Mouse (Mus musculus): ENCODE measurements at regions not wholly inside any gene's neighbourhood (a gene's known extent, or its start where the extent isn't known, plus 50 kb on each side); places are given as distances from the start of the nearest gene placed in this dataset.

DNA sequence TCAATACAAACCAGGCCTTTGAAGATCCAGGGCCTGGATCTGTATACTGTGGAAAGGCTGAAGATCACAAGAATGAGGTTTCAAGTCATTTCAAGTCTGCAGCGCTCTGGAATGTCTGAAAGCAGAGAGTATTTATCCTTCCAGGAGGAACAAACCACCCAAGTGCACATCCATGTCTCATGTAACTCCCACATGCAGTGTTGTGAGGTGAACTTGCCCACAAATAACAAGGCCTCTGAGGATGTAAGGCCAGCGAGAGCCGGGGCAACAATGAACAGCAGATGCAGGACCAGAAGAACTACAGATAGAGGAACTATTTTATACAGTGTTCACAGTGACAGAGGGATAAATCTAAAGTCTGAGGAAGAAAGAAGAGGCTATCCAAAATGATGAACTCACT is 442.4 kb downstream of the Slc4a3 start:
- no peak for DNase-seq (ENCODE audit: low read depth, low spot score)

DNA sequence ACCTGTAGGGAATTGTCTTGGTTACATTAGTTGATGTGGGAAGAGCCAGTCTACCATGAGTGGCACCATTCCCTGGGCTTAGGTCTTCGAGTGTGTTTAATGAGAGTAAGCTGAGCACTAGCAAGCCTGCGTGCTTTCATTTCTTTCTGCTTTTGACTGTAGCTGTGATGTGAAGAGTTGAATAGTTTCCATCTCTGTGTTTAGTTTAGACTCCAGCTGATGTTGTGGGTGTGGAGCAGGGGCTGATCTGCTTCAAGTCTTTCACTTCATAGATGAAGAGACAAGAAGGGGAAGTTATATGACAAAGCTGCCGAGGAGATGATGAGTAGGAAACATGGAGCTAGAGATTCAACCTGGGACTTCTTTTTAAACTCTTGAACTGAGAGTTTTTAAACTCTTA is 446.0 kb downstream of the Slc4a3 start:
- DNase-seq (ENCODE audit: low read depth, low spot score): no peak

DNA sequence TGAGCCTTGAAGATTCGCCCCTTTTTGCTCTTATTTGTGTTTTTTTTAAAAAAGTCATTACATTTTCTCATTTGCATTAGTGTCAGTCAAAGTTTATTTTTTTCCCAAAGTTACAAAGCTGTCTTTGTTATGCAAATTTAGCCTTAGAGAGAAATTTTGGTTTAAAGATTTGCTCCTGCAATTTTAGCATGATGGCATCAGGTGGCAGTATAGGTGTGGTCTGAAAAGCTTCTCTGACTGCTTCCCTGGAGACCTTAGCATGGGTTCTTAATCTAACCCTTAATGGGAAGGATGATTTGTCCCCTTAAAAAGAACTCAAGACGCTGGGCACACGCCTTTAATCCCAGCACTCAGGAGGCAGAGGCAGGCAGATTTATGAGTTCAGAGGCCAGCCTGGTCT is 451.2 kb downstream of the Slc4a3 start:
- no peak for DNase-seq (ENCODE audit: low read depth, low spot score)

DNA sequence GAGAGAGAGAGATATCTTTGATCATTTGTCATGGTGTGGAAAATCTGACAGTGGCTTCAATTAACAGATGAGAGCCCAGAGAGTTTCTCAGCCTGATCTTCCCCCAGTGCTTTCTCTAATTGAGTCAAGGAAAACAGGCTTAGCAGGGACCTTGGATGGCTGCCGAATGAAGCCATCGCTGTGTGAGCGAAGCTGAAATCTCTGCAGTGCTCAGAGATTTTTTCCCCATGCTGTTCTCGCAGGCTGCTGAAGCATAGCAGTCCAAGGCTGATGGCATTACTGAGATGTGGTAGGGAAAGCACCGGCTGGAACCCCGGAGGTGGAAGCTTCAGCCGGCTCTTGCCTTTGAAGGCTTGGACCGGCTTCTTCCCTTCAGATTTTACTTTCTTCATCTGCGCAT is 455.1 kb downstream of the Slc4a3 start:
- DNase-seq (ENCODE audit: low read depth, low spot score): no peak

DNA sequence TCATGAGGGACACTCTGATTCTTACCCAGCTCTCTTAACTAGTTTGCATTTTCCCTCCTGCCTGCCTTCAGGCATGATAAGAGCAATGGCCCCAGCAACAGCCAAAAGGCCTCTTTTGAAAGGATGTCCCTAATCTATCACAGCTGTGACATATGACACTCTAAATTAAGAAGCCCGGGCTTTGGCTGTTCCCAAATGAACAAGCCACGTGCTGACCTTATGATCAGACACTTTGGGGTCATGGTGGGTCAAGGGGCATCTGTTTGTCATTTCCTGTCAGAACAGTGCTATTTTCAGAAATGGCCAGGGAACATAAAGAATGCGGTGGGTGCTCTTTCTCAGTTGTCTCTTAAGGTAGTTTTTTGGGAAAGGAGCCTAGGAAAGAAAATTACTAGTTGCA is 463.5 kb downstream of the Slc4a3 start:
- no peak for DNase-seq (ENCODE audit: low read depth, low spot score)

DNA sequence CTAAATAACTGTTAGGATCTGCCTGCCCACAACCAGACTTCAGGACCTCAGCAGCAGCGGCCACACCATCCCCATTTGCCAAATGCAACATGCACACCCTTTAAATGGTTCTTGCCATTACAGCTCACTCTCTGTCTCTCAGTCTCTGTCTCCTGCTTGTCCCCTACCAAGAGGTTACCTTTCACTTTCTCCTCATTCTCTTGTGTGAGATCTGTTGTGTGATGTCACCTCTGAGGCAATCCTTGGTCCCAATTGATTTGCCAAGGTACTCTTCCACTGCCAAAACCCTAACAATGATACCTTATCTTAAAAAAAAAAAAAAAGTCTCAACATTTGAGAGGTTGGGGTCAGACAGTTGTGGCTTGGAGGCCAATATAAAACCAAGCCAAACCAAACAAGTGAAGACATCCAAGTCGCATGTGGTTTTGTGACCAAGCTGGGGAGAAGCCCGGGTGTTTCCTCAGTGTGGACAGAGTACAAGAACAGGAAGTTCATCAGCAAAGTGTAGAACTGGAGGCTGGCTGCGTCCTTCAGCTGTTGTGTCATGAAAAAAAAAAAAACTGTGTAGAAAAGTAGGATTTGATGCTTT is 464.2 kb downstream of the Slc4a3 start:
- peak; percentile 16 for DNase-seq (ENCODE audit: low read depth, low spot score)

- no peak for DNase-seq (ENCODE audit: low read depth, low spot score)
These were observed 472.5 kb downstream of the Slc4a3 start for GRCm38 (mm10) chr1:76018588-76018987.

DNA sequence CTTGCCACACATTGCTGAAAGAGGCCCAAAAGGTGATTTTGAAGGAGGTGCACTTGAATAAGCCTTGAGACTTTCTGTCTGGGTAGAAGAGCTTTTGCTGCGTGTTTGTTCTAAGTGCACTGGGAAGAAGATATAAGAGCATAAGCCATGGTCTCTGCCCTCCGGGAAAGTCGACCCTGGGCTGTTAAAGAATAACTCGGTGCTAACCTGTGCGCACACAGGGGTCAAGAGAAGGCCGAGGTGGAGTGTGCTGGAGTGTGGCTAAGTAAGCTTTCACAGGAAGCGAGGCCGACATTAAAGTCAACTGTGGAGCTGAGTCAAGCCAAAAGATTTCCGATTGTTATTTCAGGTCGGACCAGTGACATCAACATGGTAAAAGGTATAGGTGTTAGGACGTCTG is 473.0 kb downstream of the Slc4a3 start:
- DNase-seq (ENCODE audit: low read depth, low spot score): no peak

DNA sequence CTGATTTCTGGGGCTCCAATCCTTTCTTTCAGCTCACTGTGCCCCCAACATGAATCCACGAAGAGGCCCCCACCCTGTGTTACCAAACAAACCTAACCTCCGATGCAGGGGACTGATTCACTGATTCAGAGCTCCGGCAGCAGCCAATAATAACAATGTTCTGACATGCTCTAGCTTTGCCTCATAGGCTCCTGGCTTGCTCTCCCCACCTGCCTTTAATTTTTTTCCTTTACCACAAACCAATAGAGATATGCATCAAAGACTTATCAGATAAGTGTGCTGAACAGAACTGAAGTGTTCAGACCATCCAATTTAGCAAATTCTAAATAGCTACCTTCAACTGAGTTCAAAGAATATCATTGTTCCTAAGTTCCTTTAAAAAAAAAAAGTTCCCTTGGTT is 478.6 kb downstream of the Slc4a3 start:
- no peak for DNase-seq (ENCODE audit: low read depth, low spot score)

DNA sequence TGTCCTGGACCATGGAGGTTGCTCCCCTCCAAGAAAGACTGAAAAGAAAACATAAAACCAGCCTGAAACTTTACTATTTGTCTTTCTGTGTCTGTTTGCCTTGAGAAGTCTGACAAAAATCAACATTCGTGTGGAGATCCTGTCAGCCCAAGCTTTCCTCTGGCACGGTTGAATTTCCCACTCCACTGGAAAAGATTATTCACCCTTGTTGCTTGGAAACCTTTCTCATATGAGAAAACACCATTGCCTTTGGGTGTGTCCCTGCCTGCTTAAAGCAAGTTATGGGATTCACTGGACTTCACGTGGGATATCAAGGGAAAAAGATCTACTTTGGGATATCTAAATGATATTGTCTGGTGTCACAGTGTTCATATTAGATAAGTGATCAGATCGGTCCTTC is 479.3 kb downstream of the Slc4a3 start:
- no peak for DNase-seq (ENCODE audit: low read depth, low spot score)

DNA sequence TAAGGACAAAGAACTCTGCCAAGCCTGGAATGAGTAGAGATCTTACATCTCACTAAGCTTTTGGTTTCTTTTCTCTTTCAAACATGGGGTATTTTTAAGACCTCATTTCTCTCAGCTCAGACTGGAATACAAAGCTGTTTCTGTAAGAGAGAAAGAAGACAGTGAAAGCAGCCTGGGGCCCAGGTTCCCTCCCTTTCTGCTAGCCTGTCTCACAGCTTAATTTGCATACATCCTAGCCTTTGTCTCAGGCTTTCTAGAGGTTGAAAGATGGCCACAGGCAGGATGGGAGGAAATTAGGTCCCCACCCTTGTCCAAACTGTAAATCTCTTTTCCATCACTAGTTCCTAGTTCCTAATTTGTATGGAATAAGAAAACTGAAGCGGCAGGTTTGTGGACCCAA is 483.0 kb downstream of the Slc4a3 start:
- no peak for DNase-seq (ENCODE audit: low read depth, low spot score)

- DNase-seq (ENCODE audit: low read depth, low spot score): no peak
These were observed 485.3 kb downstream of the Slc4a3 start for GRCm38 (mm10) chr1:76031171-76031922.

DNA sequence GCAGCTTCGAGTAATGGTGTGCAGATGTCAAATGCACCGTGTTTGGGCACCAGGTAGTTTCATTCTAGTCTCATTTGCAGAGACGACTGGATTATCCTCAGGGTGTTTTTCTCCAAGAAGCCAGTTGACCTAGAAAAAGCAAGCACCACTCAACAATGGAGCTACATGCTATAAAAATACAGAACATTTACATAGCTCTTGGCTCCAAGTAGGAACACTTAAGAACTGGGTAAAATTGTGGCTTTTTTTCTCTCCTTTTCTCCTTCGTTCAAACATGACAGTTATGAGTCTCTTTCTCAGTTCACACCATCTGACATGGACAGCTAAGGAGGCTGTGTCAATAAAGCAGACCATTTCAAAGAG is 485.8 kb downstream of the Slc4a3 start:
- no peak for DNase-seq (ENCODE audit: low read depth, low spot score)

DNA sequence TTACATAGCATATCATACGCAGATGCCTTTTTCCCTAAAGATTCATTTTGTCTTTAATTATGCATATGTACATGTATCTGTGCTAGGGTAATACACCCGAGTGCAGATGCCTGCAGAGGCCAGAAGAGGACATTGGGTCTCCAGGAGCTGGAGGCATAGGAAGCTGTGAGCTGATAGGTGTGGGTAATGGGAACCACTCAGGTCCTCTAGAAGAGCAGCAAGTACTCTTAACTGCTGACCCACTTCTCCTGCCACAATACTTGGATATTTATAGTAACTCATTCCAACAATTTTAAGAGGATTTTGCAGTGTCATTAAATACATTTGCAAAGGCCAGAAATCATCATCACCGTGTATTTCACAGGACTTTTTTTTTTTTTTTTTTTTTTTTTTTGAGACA is 486.6 kb downstream of the Slc4a3 start:
- DNase-seq (ENCODE audit: low read depth, low spot score): no peak

- DNase-seq (ENCODE audit: low read depth, low spot score): no peak
These were observed 490.2 kb downstream of the Slc4a3 start for GRCm38 (mm10) chr1:76036316-76036715.

DNA sequence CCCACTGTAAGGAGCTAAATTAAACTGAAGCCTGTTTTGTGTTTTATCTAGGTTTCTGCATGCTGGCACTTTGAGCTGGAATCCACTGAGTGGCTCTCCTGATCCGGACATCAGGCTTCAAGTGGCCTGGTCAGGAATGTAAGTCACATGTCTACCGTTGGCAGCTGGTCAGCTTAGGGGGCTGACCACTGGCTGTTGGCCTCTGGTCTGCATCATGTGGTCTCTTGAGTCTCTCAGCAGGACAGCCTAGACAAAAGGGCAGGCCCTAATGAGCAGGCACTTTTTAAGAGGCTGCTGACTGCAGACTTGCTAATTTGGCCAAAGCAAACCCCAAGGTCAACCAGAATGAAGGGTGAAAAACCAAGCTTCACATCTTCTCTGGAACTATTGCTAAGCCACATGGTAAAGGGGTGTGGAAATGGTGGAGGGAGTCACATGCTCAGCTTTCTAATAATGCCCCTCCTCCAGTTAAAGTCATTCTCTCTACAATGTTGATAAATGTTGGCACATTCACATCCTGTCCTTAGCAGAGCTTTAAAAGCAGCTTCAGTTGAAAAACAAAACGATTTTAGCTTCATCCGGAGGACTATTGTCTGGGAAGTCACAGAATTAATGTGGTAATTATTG is 493.1 kb downstream of the Slc4a3 start:
- DNase-seq (ENCODE audit: low read depth, low spot score): peak; percentile 40

DNA sequence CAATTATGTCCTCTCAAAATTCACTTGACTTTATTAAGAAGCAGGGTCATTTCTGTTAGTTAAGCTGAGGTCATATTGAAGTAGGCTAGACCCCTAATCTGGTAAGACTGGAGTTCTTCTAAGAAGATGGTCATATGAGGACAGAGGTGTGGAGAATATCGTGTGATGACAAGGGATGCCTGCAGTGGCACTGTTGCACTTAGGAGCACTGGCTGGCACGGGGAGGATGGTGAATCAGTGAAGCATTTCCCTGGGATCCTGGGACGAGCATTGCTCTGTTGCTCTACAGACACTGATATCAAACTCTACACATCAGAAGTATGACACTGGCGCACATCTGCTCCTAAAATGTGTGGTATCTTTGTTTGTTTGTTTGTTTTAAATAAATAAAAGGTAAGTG is 493.6 kb downstream of the Slc4a3 start:
- no peak for DNase-seq (ENCODE audit: low read depth, low spot score)

DNA sequence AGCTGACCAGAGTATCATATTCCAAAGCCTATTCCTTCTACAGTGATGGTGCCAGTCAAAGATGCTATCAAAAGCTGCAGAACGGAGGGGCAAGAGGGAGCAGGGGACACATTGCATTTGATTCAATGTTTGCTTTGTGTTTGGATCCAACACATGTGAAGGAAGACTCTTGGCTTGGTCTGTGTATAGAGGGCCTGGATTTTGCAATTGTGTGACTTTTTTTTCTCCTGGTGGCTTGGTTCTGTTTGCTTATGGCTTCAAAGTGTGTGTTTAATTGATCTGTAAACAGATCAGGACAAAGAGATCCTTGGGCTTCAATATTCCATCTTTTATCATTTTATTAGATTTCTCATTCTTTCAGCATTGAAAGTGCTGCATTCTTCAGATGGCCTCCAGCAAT is 504.2 kb downstream of the Slc4a3 start:
- DNase-seq (ENCODE audit: low read depth, low spot score): no peak

GRCm38 (mm10) chr1:76053378-76054171 is 507.5 kb downstream of the Slc4a3 start:
- no peak for DNase-seq (ENCODE audit: low read depth, low spot score)

- DNase-seq (ENCODE audit: low read depth, low spot score): no peak
These were observed 519.7 kb downstream of the Slc4a3 start for GRCm38 (mm10) chr1:76065783-76066182.

DNA sequence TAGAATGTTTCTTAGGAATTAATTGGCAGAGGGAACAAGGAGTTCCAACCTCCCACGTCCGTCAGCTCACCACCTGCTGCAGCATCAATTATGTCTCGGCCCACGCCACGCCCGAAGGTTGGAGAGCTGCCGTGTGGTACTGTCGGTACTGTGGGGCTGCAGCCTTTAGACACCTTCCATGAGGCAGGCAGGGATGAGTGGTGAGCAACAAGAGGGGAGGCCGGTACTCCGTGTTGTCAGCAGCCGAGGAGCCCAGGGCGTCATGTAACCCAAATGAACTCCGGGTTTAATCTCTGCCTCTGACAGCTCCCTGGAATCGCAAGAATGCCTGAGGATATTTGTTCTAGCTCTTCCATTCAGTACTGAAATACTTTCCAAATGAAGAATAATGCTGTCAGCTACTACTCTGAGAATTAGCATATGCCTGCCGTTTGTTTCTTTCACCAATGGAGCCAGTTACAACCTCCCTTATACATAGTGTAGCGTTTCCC is 524.8 kb downstream of the Slc4a3 start:
- DNase-seq (ENCODE audit: low read depth, low spot score): no peak

- no peak for DNase-seq (ENCODE audit: low read depth, low spot score)
These were observed 529.1 kb downstream of the Slc4a3 start for GRCm38 (mm10) chr1:76075213-76075612.
